Mouse (Mus musculus) heart, postnatal 0 days (tissue): Measurements from ENCODE around the gene Treh.

ENCODE experiments used
- CTCF ChIP-seq: IDR thresholded peaks from 2 replicates; pipeline ENCODE4 v1.5.1; 2016; ENCODE audit warnings: antibody characterized with exemption, control low read depth, low read depth
- EP300 ChIP-seq: IDR thresholded peaks from 2 replicates; pipeline ENCODE4 v1.6.1; 2016; ENCODE audit warnings: antibody characterized with exemption, low read depth

DNA sequence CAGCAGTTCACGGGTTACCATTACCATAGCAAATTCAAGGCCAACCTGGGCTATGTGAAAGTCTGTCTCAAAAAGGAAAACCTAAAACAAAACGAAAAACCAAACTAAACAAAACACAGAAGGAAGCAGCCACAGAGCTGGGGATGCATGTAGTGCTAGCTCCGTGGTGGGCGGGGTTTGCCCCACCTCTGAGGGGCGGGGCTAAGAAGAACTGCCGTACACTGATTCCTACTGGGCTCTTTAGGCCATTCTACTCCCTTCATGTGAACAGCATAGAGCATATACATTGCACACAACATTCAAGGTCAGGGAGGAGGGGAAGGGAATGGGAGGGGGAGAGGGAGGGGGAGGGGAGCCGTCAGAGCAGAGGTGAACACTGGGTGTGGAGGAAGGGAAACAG, 17.6 kb downstream of the Treh start:
- no peak for TF ChIP-seq CTCF
- TF ChIP-seq EP300 = no peak
